Mouse (Mus musculus): Measurements from ENCODE around the gene Per2. TPM values are rescaled to one million over a fixed set of nuclear protein-coding genes. Genes with fewer than 3 reads are reported as not detected.

Per2 gene
- polyA plus RNA-seq, 1 experiment = 5.6 TPM

GRCm38 (mm10) chr1:91366215-91367108, 92.7 kb downstream of the Per2 start, which contains the start of gene Erfe:
Gene Erfe (plus strand): TSS chr1:91366430.
- peak; percentile 64 for DNase-seq
- TF ChIP-seq CTCF (conservative IDR thresholded peaks at IDR 0.05; ENCODE audit: insufficient read depth, insufficient read length, low read depth, low read length) (peak; percentile 64), POLR2A (IDR thresholded peaks at IDR 0.05; ENCODE audit: low read depth, low read length) (no peak)

More at GRCm38 (mm10) chr1:91366215-91367108, 92.7 kb downstream of the Per2 start, which contains the start of gene Erfe:
- Histone ChIP-seq H3K27me3 (replicated peaks; ENCODE audit: control insufficient read depth, insufficient read depth, low read length) (no peaks in the 10 kb centered on the region), H3K36me3 (ENCODE audit: control insufficient read depth, insufficient read depth, low read length) (no peaks in the 10 kb centered on the region), H3K4me3 (ENCODE audit: insufficient read depth, low read depth, low read length) (peak within 1 kb of the TSS; percentile 17; the same call in 1 of the 2 replicates), H3K4me1 (ENCODE audit: control insufficient read depth, insufficient read depth, low read length) (no peaks in the 10 kb centered on the region), H3K27ac (ENCODE audit: insufficient read depth, low read depth, low read length) (no peak within 1 kb of the TSS)
- 2% methylated on average over 68 of the region's 68 CpGs for WGBS

Other genes starting within 250 kb of the Per2 start
- gene Ube2f, start 209.0 kb downstream of the Per2 start, polyA plus RNA-seq (2012; rRNA removed) = 37.2 and 38.5 TPM in 2 replicates
- gene Scly, start 161.0 kb downstream of the Per2 start, polyA plus RNA-seq (2012; rRNA removed) = 113 and 125 TPM in 2 replicates
- 0.05 and 0.15 TPM in 2 replicates for gene Espnl, start 137.2 kb downstream of the Per2 start, polyA plus RNA-seq (2012; rRNA removed)
- 1.0 and 1.5 TPM in 2 replicates for gene Klhl30, start 108.3 kb downstream of the Per2 start, polyA plus RNA-seq (2012; rRNA removed)
- gene Erfe, start 92.9 kb downstream of the Per2 start, polyA plus RNA-seq (2012; rRNA removed) = 0.14 and 0.19 TPM in 2 replicates
- 42.6 and 47.9 TPM in 2 replicates for gene Ilkap, start 60.5 kb downstream of the Per2 start, polyA plus RNA-seq (2012; rRNA removed)
- gene Hes6, start 45.3 kb downstream of the Per2 start, polyA plus RNA-seq (2012; rRNA removed) = 64.1 and 66.7 TPM in 2 replicates
- gene Traf3ip1, start 35.3 kb upstream of the Per2 start, polyA plus RNA-seq (2012; rRNA removed) = 9.8 and 11.2 TPM in 2 replicates
- 7.3 and 7.6 TPM in 2 replicates for gene Asb1, start 81.2 kb upstream of the Per2 start, polyA plus RNA-seq (2012; rRNA removed)